Mouse (Mus musculus) liver, embryonic 13.5 days (tissue): ENCODE data around the gene Iah1. TPM values are rescaled to one million over a fixed set of nuclear protein-coding genes. Genes with fewer than 3 reads are reported as not detected.

Experiments
- ATAC-seq: fragments of 200-750 bp; cut with Nextera tagmentation; 2 replicates; pipeline ENCODE4 v1.8.0; 2017; ENCODE audit warnings: low read depth, mild to moderate bottlenecking, moderate number of reproducible peaks, moderate library complexity
- DNase-seq: peaks from one replicate; pipeline ENCODE4 v3.0.0; 2022
- H3K27ac ChIP-seq: fragments of 300-500 bp; sonication (generic); 2 replicates; pipeline ENCODE4 v1.5.1; 2015; ENCODE audit warnings: moderate library complexity, mild to moderate bottlenecking, inconsistent platforms
- H3K27me3 ChIP-seq: fragments of 300-500 bp; sonication (generic); 2 replicates; pipeline ENCODE4 v1.6.1; 2015; ENCODE audit warnings: mild to moderate bottlenecking, inconsistent platforms
- H3K36me3 ChIP-seq: fragments of 300-500 bp; sonication (generic); 2 replicates; pipeline ENCODE4 v1.6.1; 2015; ENCODE audit warnings: mild to moderate bottlenecking, inconsistent platforms
- H3K4me1 ChIP-seq: fragments of 300-500 bp; sonication (generic); replicated peaks from 2 replicates; pipeline ENCODE4 v1.6.1; 2015; ENCODE audit warnings: inconsistent platforms
- H3K4me2 ChIP-seq: fragments of 300-500 bp; sonication (generic); 2 replicates; pipeline ENCODE4 v1.6.1; 2015; ENCODE audit warnings: inconsistent platforms, mild to moderate bottlenecking, moderate library complexity
- H3K4me3 ChIP-seq: fragments of 300-500 bp; sonication (generic); replicated peaks from 2 replicates; pipeline ENCODE4 v1.5.1; 2015; ENCODE audit warnings: mild to moderate bottlenecking, inconsistent platforms
- H3K9ac ChIP-seq: fragments of 300-500 bp; sonication (generic); 2 replicates; pipeline ENCODE4 v1.6.1; 2015; ENCODE audit warnings: mild to moderate bottlenecking, inconsistent platforms
- H3K9me3 ChIP-seq: fragments of 300-500 bp; sonication (generic); replicated peaks from 2 replicates; pipeline ENCODE4 v1.6.1; 2016; ENCODE audit warnings: inconsistent platforms
- WGBS: fragments of 180-500 bp; shearing (Covaris S2); methylation state at CpG from one replicate; pipeline ENCODE4 v1.1.7; 2015; ENCODE audit not compliant: insufficient replicate concordance; 5-methylcytosine and 5-hydroxymethylcytosine counted together
- polyA plus RNA-seq: library from polyadenylated mRNA; unstranded; fragments of >200 nt; fragmentation: Nextera tagmentation; extraction: Ambion mirVana; gene quantifications from 2 replicates; pipeline ENCODE4 v1.2.1, GENCODE M21; 2015

The Iah1 gene
- 30.2 and 34.0 TPM in 2 replicates for polyA plus RNA-seq

DNA sequence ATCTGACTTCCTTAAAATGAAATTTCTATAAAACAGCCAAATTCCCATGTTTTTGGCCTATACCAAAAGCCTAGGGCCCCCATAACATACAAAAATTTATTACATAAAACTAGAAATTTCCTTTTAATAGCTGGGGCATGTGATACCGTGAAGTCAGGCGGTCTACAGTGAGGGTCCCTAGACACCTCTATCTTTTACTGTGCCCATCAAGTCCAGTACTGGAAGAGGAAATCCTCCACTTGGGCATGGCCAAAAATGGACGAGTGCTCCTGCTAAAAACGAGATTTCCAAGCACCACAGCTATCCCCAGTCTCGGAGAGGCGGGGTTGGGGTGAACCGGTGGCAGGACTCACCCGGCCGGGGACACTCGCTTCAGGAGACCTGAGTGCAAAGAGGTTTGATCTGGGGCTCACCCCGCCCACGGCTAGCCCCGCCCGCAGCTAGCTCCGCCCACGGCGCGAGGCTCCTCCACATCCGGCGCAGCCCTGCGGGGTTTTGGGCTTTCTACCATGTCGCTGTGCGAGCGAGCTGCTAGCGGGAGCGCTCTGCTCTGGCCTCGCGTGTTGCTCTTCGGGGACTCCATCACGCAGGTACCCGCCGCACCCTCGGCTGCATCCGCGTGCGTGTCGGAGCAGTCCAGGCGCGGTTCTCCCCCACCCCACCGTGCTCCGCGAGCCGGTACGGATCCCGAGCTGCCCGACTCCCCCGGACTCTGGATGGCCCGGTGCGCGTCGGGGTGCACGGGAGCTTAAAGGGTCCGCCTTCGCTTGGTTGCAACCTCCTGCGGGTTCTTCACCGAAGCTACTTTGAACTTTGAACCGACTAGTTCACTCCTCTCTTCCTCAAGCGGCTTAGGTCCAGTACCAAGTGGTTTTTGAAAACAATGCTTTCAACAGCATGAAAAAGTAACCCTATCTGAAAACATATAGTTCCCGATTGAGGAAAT is at the start of gene Iah1:
Gene Iah1, plus strand, starts transcription at position 467 of the 946 bp plus-strand sequence.
- DNase-seq (peak; percentile 77), ATAC-seq (peak; percentile 95)
- H3K36me3 ChIP-seq, result peaks cover 60% of the 10 kb centered on the region
- H3K4me3 ChIP-seq, result peak within 1 kb of the TSS; percentile 80
- peaks cover 33% of the 10 kb centered on the region for H3K4me1 ChIP-seq
- peak within 1 kb of the TSS; percentile 86 for H3K4me2 ChIP-seq
- peak within 1 kb of the TSS; percentile 70 for H3K27ac ChIP-seq
- WGBS, result 2% methylated on average over 59 of the region's 59 CpGs
- no peaks in the 10 kb centered on the region for H3K27me3 ChIP-seq
- no peaks in the 10 kb centered on the region for H3K9me3 ChIP-seq
- peak within 1 kb of the TSS; percentile 80 for H3K9ac ChIP-seq

DNA sequence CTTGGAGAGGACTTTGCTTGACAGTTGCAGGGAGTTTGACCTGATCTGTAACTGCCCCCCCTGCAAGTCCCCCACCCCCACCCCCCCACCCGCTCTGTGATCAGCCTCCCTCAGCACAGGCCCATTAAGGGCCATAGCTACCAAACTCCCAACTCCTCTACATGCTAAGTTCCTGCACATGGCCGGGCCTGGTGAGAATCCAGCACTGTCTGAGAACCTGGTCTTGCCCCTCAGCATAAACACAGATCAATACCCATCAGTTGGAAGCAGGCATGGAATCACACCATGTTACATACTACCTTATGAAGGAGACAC is 49.4 kb upstream of the Iah1 start:
- DNase-seq, result no peak

DNA sequence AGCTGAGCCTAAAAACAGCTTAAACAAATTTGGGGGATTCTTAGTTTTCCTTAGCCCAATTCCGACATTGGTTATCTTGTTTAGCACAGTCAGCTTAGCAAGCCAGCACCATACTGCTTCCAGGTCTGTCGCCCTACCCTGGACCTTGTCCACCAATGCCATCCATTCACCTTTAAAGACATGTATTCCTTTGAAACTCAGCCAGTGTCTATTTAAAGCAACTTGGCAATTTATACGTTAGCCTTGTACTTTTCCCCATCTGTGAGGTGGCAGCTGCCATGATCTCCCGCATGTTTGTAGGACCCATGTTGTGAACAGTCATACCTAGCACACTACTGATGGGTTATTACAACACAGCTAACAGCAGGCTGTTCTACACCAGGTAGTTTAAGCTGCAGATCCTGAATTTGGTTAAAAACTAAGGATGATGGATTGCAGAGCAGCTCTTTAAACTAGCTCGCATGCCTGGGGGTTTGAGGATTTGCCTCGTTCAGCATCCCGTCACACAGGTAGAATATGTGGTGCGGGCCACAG is 48.0 kb upstream of the Iah1 start:
- 83% methylated on average over 8 of the region's 8 CpGs for WGBS
- no peak overlapping the region for H3K9ac ChIP-seq
- no peak overlapping the region for H3K4me2 ChIP-seq
- no peaks in the 10 kb centered on the region for H3K27me3 ChIP-seq
- no peak overlapping the region for H3K27ac ChIP-seq
- peaks cover 31% of the 10 kb centered on the region for H3K36me3 ChIP-seq
- no peak overlapping the region for H3K4me3 ChIP-seq
- DNase-seq (no peak), ATAC-seq (no peak)
- no peaks in the 10 kb centered on the region for H3K9me3 ChIP-seq
- H3K4me1 ChIP-seq, result peaks cover 23% of the 10 kb centered on the region

More for the DNA sequence above, 49.4 kb upstream of the Iah1 start:
- H3K27ac ChIP-seq, result no peak overlapping the region
- no peak overlapping the region for H3K4me3 ChIP-seq
- H3K4me1 ChIP-seq, result peaks cover 28% of the 10 kb centered on the region
- H3K36me3 ChIP-seq, result peaks cover 29% of the 10 kb centered on the region
- no peaks in the 10 kb centered on the region for H3K27me3 ChIP-seq
- 50% methylated on average over 2 of the region's 2 CpGs for WGBS
- H3K4me2 ChIP-seq, result no peak overlapping the region
- no peak overlapping the region for H3K9ac ChIP-seq
- ATAC-seq, result no peak
- H3K9me3 ChIP-seq, result no peaks in the 10 kb centered on the region

DNA sequence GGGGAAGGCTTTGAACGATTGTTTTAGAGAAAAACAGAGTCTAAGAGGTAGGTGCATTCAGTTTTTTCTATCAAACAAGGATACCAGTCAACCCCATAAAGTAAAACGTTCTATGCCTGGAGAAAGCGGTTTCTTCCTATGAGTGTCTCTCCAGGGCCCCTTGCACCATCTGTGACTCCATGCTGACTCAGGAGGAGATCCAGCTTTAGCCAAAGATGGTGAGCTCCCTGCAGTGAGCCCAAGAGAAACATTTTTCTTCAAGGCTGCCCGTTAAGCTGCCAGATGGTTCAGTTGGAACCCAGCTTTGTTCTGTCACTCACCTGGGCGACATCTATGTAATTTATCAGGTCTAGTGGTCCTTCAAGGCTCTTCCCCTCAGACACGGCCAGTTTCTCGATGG is 41.7 kb upstream of the Iah1 start:
- Histone ChIP-seq H3K36me3 (peaks cover 19% of the 10 kb centered on the region), H3K4me2 (no peak overlapping the region), H3K27ac (no peak overlapping the region), H3K27me3 (no peaks in the 10 kb centered on the region), H3K4me1 (no peaks in the 10 kb centered on the region), H3K9ac (no peak overlapping the region), H3K9me3 (no peaks in the 10 kb centered on the region), H3K4me3 (no peak overlapping the region)
- ATAC-seq (no peak), DNase-seq (no peak)
- WGBS, result 68% methylated on average over 7 of the region's 7 CpGs

DNA sequence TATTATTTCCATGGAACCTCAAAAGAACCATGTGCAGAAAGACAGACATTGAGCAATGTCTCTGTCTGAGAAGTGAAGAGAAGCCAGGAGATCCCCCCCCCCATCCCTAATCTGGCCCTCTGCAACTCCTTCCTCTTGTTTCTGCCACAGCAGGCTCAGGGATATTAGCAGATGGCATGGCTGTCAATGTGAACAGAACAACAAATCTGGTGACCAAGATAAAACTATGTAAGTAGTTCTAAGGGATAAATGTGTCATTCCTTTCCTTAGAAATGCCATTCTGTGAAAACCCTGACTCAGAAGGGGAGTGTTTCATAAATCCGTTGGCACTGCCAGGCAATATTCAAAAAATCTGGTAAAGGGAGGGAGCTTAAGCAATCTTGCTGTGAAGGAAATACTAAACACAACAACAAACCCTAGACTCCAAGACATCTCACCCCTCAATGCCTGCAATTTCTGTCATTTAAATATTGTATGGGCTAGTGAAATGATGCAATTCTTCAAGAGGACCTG is 38.8 kb upstream of the Iah1 start:
- no peak overlapping the region for H3K9ac ChIP-seq
- H3K4me3 ChIP-seq, result no peak overlapping the region
- DNase-seq (no peak), ATAC-seq (no peak)
- no peaks in the 10 kb centered on the region for H3K27me3 ChIP-seq
- 55% methylated on average over 1 of the region's 1 CpGs for WGBS
- no peaks in the 10 kb centered on the region for H3K36me3 ChIP-seq
- H3K9me3 ChIP-seq, result no peaks in the 10 kb centered on the region
- no peak overlapping the region for H3K27ac ChIP-seq
- 0 out of 2 replicates have a peak, but pooled peaks cover 2% of the 10 kb centered on the region for H3K4me1 ChIP-seq
- no peak overlapping the region for H3K4me2 ChIP-seq

DNA sequence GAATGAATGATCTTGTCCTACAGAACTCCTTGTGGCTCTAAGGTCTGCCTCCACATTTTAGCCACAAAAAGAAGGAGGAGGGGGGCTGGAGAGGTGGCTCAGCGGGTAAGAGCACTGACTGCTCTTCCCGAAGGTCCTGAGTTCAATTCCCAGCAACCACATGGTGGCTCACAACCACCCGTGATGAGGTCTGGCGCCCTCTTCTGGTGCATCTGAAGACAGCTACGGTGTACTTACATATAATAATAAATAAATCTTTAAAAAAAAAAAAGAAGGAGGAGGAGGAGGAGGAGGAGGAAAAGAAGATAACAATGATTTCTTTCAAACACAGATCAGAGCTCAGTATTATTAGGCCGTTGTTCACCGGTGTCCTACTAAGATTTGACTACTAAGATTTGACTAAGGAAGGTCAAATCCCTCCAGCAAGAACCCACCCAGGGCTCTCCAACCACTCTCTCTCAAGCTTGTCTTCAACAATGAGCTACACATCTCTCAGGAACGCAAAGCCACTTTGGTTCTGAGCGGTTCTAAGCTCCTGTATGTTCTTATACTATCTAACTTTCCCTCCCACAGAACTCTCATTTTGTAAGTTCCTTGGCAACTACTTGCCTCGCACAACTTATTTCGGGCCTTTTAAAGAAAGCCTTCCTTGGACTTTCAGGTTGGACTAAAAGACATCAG is 31.3 kb upstream of the Iah1 start, which contains the start of gene Cpsf3:
Gene Cpsf3, plus strand, starts transcription at position 631 of the 681 bp plus-strand sequence.
- Histone ChIP-seq H3K36me3 (peaks cover 5% of the 10 kb centered on the region; the same call in 1 of the 2 replicates), H3K9ac (peak within 1 kb of the TSS; percentile 88), H3K9me3 (no peaks in the 10 kb centered on the region), H3K27ac (peak within 1 kb of the TSS; percentile 81), H3K27me3 (no peaks in the 10 kb centered on the region), H3K4me3 (peak within 1 kb of the TSS; percentile 89), H3K4me1 (peaks cover 36% of the 10 kb centered on the region), H3K4me2 (peak within 1 kb of the TSS; percentile 93)
- DNase-seq (no peak), ATAC-seq (no peak)
- WGBS, result 46% methylated on average over 11 of the region's 11 CpGs

DNA sequence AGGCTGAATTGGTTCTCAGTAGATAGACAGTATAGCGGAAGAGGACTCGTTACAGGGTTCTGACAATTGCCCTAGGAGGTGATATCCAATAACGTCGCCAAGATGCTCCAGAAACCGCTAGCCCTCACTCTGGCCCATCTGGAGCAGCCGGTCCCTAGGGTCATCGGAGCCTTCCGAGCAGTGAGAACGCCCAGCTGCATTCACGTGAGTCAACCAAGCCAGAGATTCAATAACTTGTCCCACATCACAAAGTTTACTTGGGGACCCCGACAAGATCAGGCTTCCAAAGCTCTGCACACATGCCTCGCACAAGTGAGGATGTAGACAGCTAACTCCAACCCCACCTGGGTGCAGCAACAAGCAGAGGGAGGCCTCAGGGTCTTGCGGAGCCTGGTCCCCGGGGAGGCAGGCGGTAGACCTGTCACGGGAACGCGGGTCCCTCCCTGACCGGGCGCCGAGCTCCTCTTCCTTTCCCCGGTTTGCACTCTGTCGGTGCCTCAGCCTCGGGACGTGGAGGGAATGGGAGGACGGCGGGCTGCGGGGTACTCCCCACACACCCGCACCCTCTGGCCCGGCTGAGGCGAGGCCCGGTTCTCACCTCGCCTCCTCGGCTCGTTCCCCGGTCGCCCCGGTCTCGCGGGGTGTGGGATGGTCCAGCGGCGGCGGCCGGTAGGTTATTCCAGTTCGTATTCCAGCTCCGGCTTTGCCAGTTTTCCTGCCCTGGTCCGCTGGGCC is 30.5 kb upstream of the Iah1 start:
- Histone ChIP-seq H3K27me3 (no peaks in the 10 kb centered on the region), H3K9ac (peak overlapping the region; percentile 79), H3K4me3 (peak overlapping the region; percentile 89), H3K9me3 (no peaks in the 10 kb centered on the region), H3K4me2 (peak overlapping the region; percentile 93), H3K36me3 (peaks cover 12% of the 10 kb centered on the region), H3K27ac (peak overlapping the region; percentile 66), H3K4me1 (peaks cover 36% of the 10 kb centered on the region)
- ATAC-seq, result peak; percentile 80
- WGBS, result under 1% methylated on average over 47 of the region's 47 CpGs
- DNase-seq, result no peak

DNA sequence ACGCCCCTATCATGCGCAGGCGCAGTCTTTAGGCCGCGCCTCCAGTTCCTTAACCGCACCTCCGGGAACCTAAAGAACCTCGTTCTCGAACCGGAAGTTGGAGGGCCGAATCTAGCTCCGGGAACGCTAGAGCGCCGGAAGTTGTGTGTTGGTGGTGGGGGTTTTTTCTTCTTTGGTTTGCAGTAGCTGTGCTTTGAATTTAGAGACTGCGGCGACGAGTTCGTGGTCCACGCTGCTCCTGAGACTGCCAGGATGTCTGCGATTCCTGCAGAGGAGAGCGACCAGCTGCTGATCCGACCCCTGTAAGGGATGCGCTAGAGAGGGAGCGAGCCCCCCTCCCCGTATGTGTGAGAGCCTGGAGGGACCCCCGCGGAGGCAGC is 30.0 kb upstream of the Iah1 start, which contains the start of gene Itgb1bp1:
Gene Itgb1bp1, minus strand, starts transcription at position 42 of the 380 bp plus-strand sequence.
- WGBS, result 0% methylated on average over 28 of the region's 28 CpGs
- H3K4me3 ChIP-seq, result peak within 1 kb of the TSS; percentile 89
- peak within 1 kb of the TSS; percentile 93 for H3K4me2 ChIP-seq
- H3K4me1 ChIP-seq, result peaks cover 36% of the 10 kb centered on the region
- H3K27ac ChIP-seq, result peak within 1 kb of the TSS; percentile 81
- H3K9ac ChIP-seq, result peak within 1 kb of the TSS; percentile 88
- peaks cover 16% of the 10 kb centered on the region for H3K36me3 ChIP-seq
- DNase-seq, result peak; percentile 97
- no peaks in the 10 kb centered on the region for H3K9me3 ChIP-seq
- H3K27me3 ChIP-seq, result no peaks in the 10 kb centered on the region
- peak; percentile 92 for ATAC-seq

DNA sequence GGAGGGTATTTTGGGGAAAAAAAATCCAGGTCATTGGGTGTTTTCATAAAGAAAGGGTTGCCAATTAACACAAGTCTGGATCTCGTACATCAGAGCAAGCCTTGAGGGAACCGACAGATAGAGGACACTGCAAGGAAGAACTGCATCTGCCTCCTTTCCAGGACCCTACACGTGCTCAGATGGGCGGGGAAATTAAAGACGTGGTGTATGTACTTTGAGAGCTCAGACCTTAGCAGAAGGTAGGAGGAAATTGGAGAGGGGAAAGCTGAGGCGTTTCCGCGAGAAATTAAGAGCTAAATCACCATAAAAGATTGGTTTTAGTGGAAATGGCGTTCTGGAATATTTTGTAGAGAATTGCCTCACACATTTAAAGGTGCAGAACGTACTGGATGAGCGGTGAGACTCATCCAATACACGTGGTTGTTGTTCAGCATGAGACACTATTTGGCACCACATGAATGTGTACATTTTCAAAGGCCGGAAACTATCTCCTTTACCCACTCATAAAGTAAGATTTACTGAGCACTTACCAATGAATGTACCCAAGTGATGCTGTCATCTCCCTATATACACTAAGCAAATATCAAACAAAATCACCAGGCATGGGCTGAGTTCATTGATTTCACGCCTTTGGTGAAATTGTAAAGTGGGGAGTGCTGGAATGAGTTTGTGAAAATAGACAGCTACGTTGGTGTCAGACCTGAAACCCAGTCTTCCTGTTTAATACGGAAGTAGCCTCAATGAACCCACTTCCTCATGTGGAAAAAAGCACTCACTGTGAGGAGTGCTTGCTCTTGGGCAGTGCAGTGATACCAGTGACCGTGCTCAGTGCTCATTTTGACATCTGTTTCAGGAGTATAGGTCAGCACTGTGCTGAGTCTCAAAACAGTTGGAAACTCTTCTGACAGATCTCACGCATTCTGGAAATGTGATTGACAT is 29.2 kb upstream of the Iah1 start:
- Histone ChIP-seq H3K4me2 (peak overlapping the region; percentile 93), H3K9ac (peak overlapping the region; percentile 88), H3K27me3 (no peaks in the 10 kb centered on the region), H3K9me3 (no peaks in the 10 kb centered on the region), H3K4me3 (peak overlapping the region; percentile 89), H3K4me1 (peaks cover 36% of the 10 kb centered on the region), H3K27ac (peak overlapping the region; percentile 81), H3K36me3 (peaks cover 24% of the 10 kb centered on the region)
- WGBS, result 15% methylated on average over 18 of the region's 18 CpGs
- ATAC-seq (no peak), DNase-seq (no peak)
